ENCODE assay signal across 7 mouse cellular contexts in genomic region chr11:119354798-119355442, GRCm38 (mm10). TPM values are rescaled to one million over a fixed set of nuclear protein-coding genes. Genes with fewer than 3 reads are reported as not detected.
DNase-seq lines count a peak whose midpoint lies in the region; ATAC-seq and TF ChIP-seq lines count a peak whose summit lies in the region.

No protein-coding gene starts in this region.

- WGBS in intestine, postnatal 0 days, result under 1% methylated on average over 22 of the region's 23 CpGs
- WGBS in neural tube, embryonic 14.5 days, result 10% methylated on average over 23 of the region's 23 CpGs

- 0 out of 2 replicates have a peak, but pooled peaks cover 4% of the 10 kb centered on the region for H3K4me1 ChIP-seq in intestine, postnatal 0 days (replicated peaks; ENCODE audit: control insufficient read depth, insufficient read depth, low read length)
- no peaks in the 10 kb centered on the region for H3K4me1 ChIP-seq in neural tube, embryonic 14.5 days (ENCODE audit: control insufficient read depth, insufficient read depth, low read length)

- no peaks in the 10 kb centered on the region for H3K27me3 ChIP-seq in intestine, postnatal 0 days (replicated peaks; ENCODE audit: control insufficient read depth, insufficient read depth, low read length)
- H3K27me3 ChIP-seq in neural tube, embryonic 14.5 days (ENCODE audit: control insufficient read depth, insufficient read depth, low read length), result no peaks in the 10 kb centered on the region

- peak overlapping the region; percentile 77 for H3K4me3 ChIP-seq in intestine, postnatal 0 days (ENCODE audit: low read depth, low read length)
- peak overlapping the region; percentile 55 for H3K4me3 ChIP-seq in neural tube, embryonic 14.5 days (ENCODE audit: low read depth, low read length)

- TF ChIP-seq CTCF in intestine, postnatal 0 days (IDR thresholded peaks at IDR 0.05; ENCODE audit: low read depth), result 0 out of 2 replicates have a peak, but pooled peaks have one; percentile 6

- ATAC-seq in intestine, postnatal 0 days, result no peak
- 0 out of 2 replicates have a peak, but pooled peaks have one; percentile 9 for ATAC-seq in neural tube, embryonic 14.5 days (ENCODE audit: low read depth)

- H3K27ac ChIP-seq in intestine, postnatal 0 days (ENCODE audit: low read depth, low read length), result peak overlapping the region; percentile 51
- peak overlapping the region; percentile 39; the same call in 1 of the 2 replicates for H3K27ac ChIP-seq in neural tube, embryonic 14.5 days (ENCODE audit: low read depth, low read length)

- H3K9ac ChIP-seq in intestine, postnatal 0 days (ENCODE audit: low read depth, low read length), result peak overlapping the region; percentile 71
- H3K9ac ChIP-seq in neural tube, embryonic 14.5 days (replicated peaks; ENCODE audit: low read depth, low read length), result peak overlapping the region; percentile 50

- peaks cover 21% of the 10 kb centered on the region; the same call in 1 of the 2 replicates for H3K36me3 ChIP-seq in intestine, postnatal 0 days (ENCODE audit: control insufficient read depth, insufficient read depth)
- H3K36me3 ChIP-seq in neural tube, embryonic 14.5 days (ENCODE audit: control insufficient read depth, insufficient read depth, low read length), result no peaks in the 10 kb centered on the region

- H3K4me2 ChIP-seq in intestine, postnatal 0 days (replicated peaks; ENCODE audit: low read depth), result peak overlapping the region; percentile 76
- peak overlapping the region; percentile 92 for H3K4me2 ChIP-seq in neural tube, embryonic 14.5 days (ENCODE audit: low read depth, low read length)

- no peaks in the 10 kb centered on the region for H3K9me3 ChIP-seq in intestine, postnatal 0 days (ENCODE audit: control insufficient read depth)
- H3K9me3 ChIP-seq in neural tube, embryonic 14.5 days (ENCODE audit: control insufficient read depth, low read length), result no peaks in the 10 kb centered on the region

- peak; percentile 70 for DNase-seq in 3T3-L1 (ENCODE audit: low read depth, low spot score)
- peak; percentile 71 for DNase-seq in CD4-positive, CD25-positive, alpha-beta regulatory T cell, adult 2 months (ENCODE audit: low read depth, low spot score)
- peak; percentile 55 for DNase-seq in c-Kit-positive CD71-positive TER-119-positive erythroid progenitor cells, embryonic 14.5 days (ENCODE audit: low spot score)
- peak; percentile 64 to 77 for DNase-seq in heart, adult 18-20 months
- DNase-seq in lung, adult 18-20 months, result peak; percentile 78 to 83

RNA-seq across cellular contexts. Expression of gene Sgsh, which starts 0.4 kb away (rescaled TPM):
- 1 to 10 TPM; 4.8 to 5.6 TPM for total RNA-seq in heart, adult 18-20 months (2021)
- polyA plus RNA-seq in intestine, postnatal 0 days (2015; fragmentation: Nextera tagmentation; extraction: Ambion mirVana), result 7.7 and 8.3 TPM in 2 replicates
- polyA plus RNA-seq in neural tube, embryonic 14.5 days (2014; fragmentation: Nextera tagmentation; extraction: Ambion mirVana), result 4.4 and 5.0 TPM in 2 replicates

RNA-seq across cellular contexts. Expression of gene Slc26a11, which starts 0.4 kb away (rescaled TPM):
- total RNA-seq in heart, adult 18-20 months (2021), result 1 to 10 TPM; 3.1 TPM
- 6.7 and 7.7 TPM in 2 replicates for polyA plus RNA-seq in intestine, postnatal 0 days (2015; fragmentation: Nextera tagmentation; extraction: Ambion mirVana)
- 5.1 and 5.2 TPM in 2 replicates for polyA plus RNA-seq in neural tube, embryonic 14.5 days (2014; fragmentation: Nextera tagmentation; extraction: Ambion mirVana)

RNA-seq across cellular contexts. Expression of gene Rnf213, which starts 38.0 kb away (rescaled TPM):
- total RNA-seq in heart, adult 18-20 months (2021), result 10 to 100 TPM; 14.6 to 15.2 TPM
- polyA plus RNA-seq in intestine, postnatal 0 days (2015; fragmentation: Nextera tagmentation; extraction: Ambion mirVana), result 23.1 and 23.2 TPM in 2 replicates
- 0.72 and 1.7 TPM in 2 replicates for polyA plus RNA-seq in neural tube, embryonic 14.5 days (2014; fragmentation: Nextera tagmentation; extraction: Ambion mirVana)

RNA-seq across cellular contexts. Expression of gene Card14, which starts 47.4 kb away (rescaled TPM):
- not detected for total RNA-seq in heart, adult 18-20 months (2021)
- polyA plus RNA-seq in intestine, postnatal 0 days (2015; fragmentation: Nextera tagmentation; extraction: Ambion mirVana), result 9.9 and 11.4 TPM in 2 replicates
- 0.25 and 0.32 TPM in 2 replicates for polyA plus RNA-seq in neural tube, embryonic 14.5 days (2014; fragmentation: Nextera tagmentation; extraction: Ambion mirVana)

RNA-seq across cellular contexts. Expression of gene Eif4a3, which starts 55.0 kb away (rescaled TPM):
- 10 to 100 TPM; 62.5 to 71.7 TPM for total RNA-seq in heart, adult 18-20 months (2021)
- 162 and 174 TPM in 2 replicates for polyA plus RNA-seq in intestine, postnatal 0 days (2015; fragmentation: Nextera tagmentation; extraction: Ambion mirVana)
- polyA plus RNA-seq in neural tube, embryonic 14.5 days (2014; fragmentation: Nextera tagmentation; extraction: Ambion mirVana), result 240 and 251 TPM in 2 replicates
